Mouse (Mus musculus): ENCODE data around the gene Ccr7.

Gene Ccr7

DNA sequence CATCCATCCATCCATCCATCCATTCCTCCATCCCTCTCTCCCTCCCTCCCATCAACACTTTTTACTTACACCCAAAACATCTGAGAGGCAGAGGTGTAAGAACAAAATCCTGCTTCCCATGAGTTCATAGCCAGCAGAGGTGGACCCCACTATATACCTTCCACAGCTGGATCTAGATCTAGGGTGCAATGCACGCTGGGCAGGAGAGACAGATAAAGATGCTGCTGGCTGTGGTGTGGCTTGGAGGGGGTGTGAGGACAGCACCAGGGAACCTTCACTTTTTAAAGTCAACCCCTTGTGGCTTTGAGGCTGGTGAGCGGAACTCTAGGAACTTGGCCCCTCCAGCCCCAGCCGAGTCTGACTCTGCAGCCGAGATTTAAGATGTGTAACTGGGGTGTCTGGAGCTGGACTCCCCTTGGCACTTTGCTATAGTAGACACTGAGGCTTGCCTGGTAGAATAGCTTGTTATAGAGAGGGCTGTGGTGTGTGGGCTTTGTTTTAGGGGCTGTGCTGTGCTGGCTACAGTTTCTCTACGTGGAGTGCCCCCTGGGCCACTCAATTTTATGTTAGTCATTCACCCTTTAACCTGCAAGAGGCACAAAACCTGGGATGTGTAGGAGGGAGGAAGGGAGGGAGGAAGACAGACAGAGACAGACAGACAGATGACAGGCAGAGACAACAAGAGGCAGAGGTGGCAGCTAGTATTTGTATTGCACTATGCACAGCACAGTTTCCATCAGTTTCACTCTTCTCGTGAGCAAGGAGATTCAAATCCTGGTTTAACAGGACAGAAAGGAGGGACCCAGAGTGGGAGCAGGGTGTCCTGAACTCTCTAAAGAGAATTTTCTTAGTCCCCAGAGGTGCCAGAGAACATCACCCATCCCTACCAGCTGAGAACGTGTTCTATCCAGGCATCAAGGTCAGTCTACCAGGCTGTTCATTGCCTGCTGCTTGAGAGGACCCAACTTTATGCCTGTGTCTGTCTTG is 817 bp downstream of the Ccr7 start:
- no peak for DNase-seq (ENCODE audit: low spot score in 2 of 2)

DNA sequence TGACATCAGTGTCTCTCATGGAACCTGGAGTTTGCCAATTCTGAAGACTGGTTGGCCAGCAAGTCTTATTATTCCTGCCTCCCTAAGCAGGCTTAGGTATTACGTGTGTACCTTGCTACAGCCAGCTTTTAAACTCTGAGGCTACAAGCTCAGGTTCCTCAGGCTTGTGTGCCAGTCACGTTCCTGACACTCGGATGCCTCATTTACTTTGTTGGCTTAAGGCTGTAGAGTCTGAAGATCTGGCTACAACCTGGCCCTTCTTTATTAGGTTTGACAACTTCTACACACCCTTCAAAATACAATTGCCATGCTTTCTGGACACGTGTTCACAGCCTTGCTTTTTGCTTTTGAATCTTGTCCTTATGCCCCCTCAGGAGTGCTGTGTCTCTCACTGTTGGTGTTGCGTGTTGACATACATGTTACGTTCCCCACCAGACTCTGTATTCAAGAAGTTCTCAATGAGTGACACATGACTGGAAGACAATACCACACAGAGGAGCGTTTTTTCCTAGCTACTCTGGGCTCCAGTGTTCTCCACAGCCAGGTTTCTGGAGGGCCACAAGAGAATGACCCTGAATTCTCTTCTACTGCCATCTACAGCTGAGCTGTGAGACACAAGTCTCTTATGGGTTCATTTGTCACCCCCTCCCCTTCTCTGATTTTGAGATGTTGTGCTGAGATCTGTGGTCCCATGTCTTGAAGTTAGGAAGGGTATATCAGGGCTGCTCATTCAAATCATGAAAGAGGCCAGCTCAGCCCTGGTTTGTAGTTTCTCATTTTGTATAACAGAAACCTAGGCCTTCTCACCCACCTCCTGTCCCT is 2.3 kb downstream of the Ccr7 start:
- DNase-seq (ENCODE audit: low spot score in 2 of 2) = no peak

DNA sequence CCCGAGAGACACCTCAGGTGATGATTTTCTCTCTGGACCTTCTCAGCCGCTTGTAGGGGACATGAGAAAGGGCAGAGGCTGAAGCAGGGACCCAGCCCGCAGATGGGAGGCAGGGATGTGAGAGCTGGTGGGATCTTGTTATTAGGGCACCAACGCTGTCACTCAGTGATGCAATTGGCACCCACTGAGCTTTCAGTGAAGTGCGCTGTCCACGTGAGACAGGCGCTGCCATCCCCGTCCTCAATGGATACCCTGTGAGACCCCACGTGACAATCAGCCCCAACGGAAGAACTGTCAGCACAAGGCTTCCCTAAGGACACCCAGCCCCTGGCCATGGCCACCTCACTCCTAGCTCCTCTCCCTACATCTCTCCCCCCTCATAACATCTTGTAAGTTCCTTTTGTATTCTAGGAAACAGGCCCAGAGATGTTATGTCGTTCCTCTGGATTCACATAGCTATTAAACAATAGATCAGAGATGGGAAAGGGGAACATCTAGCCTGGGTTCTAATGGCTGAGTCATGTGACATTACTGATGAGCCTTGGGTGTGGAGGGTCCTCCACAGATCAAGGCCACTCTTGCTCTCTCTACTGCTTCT is 3.4 kb downstream of the Ccr7 start:
- DNase-seq (ENCODE audit: low spot score in 2 of 2) = no peak

DNA sequence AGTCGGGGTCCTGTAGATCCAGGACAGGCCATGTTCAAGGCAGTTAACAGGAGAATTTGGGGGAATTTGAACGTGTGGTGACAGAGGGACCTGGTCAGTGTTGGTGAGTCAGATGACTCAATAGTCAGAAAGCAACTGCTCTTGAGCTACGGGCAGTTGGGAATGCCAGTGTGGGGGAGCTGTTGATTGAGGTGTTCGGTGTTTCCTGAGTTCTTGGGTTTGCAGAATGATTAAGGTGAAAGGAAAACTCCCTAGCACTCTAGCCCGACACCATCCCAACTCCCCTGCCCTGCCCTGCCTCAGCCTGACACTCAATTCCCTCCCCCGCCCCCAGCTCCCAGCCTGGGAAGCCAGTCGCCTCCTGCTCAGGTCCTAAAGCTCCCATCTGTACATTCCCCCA is 4.0 kb downstream of the Ccr7 start:
- DNase-seq (ENCODE audit: low spot score in 2 of 2) = no peak

DNA sequence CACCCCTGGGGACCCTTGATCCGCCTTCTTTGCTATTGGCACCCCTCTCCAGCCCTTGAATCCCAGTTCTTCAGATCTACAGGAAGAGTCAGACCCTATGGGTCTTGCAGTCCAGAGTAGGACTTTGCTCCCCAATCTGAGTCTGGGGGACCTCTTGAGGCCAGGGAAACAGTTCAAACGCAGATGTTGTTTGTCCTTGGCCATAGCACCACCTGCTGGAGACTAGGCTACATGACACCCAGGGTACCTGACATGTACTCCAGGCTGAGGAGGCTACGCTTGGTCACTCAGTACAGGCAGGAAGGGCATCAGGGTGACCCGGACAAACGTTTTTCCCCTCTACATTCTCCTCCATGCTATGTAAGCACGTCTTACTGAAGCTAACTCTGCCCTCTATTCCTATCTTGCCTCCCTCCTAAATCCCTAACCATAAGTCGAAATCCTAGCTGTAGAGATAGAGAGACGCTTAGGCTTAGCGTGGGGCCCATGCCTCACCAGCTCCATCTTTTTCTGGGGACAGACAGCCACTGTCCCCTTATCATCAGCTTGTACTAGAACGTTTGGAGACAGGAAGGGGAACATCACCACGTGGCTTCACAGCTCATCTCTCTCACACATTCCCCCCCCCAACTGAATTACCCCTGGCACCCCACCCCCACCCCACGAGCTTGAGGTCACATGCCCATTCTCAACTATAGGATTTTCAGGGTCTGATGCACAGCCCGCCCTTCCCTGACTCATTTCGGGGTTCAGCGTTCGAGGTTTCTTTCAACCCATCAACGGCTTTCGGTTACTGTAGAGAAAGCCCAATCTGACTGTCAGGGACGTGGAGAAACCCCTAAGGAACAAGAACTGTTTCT is 4.7 kb downstream of the Ccr7 start:
- DNase-seq (ENCODE audit: low spot score in 2 of 2) = peak; percentile 77 to 90

DNA sequence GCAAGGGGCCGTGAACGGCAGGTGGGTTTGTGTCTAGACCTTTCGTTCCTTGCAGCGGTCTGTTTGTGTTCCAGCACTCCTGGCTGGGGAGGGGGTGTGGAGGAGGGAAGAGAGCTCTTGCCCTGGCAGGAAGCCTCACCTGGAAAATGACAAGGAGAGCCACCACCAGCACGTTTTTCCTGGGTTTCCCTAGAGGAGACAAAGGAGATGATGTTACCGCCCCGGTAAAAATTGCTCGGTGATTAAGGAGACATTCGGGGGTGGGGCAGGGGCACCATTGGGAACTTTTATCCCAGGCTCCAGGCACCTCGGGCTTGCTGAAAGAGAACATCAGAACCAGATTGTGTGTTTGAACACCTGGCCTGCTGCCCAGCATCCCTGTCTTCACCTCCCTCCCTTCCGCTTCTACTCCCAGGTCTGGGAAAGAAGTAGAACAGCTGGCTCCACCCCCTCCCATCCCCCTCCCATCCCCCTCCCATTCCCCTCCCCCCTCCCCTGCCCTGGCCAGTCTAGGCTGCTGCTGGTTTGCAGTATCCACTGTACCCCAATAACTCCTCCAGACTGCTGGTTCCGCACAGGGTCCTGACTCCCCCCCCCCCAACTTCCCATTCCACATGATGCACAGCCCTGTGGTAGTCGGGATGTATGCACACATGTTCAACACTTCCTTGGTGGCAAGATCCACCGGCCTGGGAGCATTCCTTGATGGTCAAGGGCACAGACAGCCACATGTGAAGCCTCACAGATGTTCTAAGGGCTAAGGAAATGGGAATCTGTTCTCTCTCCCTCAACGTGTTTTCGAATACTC is 5.8 kb downstream of the Ccr7 start:
- DNase-seq (ENCODE audit: low spot score in 2 of 2) = no peak

DNA sequence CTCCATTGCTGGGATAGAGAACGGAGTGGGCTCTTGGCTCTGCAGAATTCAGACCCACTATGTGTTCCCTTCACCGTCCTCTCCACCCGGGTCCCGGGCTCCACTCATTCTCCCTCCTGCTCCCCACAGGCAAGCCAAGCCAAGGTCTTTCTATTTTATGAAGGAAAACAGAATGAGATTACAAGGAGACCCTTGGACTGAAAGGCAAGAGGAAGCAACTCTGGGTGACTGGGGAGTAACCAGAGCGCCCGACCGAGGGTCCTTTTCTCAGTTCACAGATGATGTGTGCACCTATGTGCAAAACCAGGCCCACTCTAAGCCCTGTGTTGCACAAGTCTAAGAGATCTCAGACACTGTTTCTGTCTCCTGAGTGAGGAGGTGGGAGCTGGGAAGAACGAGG is 6.5 kb downstream of the Ccr7 start:
- DNase-seq (ENCODE audit: low spot score in 2 of 2) = no peak

DNA sequence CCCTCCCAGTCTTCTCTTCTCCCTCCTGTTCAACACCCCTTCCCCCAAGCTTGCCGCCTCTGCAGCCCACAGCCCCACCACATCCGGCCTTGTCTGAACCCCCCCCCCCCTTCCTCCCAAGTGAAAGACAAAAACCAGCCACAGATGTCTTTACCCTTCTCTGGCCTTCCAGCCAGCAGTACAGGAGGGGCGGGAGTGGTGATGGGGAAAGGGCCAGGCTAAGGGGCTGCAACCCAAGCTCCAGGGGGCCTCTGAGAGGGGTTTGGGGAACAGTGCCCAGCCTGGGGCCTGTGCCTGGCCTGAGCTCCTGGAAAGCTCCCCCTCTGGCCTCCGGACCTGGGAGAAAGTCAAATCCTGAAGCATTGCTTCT is 7.0 kb downstream of the Ccr7 start:
- DNase-seq (ENCODE audit: low spot score in 2 of 2) = no peak

DNA sequence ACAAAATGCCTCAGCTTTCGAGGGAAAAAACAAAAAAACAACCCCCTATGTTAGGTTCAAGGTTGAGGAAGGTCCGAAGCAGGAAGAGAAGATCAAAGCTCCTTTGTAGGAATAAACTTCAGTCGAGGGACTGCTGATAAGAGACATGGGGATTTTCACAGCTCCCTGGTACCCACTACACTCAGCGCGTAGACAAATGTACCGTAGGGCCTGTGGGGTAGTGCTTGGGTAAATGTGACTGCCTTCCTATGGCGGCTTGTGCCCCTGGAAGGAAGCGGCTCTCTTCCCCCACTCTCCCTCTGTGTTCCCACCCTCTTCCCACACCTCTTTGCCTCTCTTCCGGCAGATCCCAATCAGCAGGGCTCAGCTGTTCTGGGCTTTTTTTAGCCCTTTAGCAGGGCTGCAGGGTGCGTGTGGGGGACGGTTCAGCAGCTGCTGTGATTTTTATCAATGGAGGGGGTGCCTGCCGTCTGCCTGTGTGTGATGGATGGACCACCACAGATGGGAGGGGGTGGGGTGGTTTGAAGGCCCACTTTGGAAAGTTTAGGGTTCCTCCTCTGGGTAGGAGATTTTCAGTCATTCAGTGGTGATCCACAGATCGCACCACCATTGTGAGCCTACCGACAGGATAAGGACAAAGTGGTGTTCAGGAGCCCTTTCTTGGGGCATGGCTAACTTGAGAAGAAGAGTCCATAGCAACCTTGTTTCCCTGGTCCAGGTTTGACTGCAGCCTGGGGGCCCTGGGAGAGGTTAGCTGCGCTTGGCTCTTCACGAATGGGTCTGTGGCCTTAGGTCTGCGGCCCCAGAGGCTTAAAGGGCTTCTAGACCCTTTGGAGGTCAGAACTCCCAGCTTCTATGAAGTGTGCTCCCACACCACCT is 7.6 kb downstream of the Ccr7 start:
- DNase-seq (ENCODE audit: low spot score in 2 of 2) = no peak

DNA sequence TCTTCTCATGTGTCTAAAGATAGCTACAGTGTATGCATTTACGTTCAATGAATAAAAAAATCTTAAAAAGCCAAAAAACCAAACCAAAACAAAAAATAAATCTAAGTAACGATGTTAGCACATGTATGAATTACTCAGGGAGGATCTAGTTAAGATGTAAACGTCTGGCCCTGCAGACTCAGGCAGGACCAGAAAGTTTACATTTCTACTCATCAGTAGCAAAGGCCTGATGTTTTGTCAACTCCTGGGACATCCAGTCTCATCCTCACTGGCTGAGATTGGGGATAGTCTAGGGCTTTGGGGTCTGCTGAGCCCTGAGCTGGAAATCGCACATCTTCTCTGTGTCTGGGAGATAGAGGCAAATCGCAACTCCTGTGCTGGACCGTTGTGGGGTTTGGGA is 8.3 kb downstream of the Ccr7 start:
- no peak for DNase-seq (ENCODE audit: low spot score in 2 of 2)

DNA sequence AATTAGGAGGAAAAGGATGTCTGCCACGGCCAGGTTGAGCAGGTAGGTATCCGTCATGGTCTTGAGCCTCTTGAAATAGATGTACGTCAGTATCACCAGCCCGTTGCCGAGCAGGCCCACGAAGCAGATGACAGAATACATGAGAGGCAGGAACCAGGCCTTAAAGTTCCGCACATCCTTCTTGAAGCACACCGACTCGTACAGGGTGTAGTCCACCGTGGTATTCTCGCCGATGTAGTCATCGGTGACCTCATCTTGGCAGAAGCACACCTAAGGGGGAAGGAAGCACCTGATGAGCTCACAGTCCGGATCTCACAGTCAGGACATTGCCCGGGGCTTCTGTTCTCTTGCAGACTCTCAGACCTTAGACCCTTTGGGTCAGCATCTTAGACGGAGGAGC is 9.1 kb downstream of the Ccr7 start:
- DNase-seq (ENCODE audit: low spot score in 2 of 2) = no peak

DNA sequence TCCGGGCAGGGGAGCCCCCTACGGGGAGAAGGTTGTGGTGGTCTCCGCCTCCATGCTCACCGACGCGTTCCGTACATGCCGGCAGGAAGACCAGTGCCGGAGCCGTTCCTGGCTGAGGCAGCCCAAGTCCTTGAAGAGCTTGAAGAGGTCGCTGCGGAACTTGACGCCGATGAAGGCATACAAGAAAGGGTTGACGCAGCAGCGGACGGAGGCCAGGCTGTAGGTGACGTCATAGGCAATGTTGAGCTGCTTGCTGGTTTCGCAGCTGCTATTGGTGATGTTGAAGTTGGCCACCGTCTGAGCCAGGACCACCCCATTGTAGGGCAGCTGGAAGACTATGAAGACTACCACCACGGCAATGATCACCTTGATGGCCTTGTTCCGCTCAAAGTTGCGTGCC is 9.9 kb downstream of the Ccr7 start:
- DNase-seq (ENCODE audit: low spot score in 2 of 2) = no peak

DNA sequence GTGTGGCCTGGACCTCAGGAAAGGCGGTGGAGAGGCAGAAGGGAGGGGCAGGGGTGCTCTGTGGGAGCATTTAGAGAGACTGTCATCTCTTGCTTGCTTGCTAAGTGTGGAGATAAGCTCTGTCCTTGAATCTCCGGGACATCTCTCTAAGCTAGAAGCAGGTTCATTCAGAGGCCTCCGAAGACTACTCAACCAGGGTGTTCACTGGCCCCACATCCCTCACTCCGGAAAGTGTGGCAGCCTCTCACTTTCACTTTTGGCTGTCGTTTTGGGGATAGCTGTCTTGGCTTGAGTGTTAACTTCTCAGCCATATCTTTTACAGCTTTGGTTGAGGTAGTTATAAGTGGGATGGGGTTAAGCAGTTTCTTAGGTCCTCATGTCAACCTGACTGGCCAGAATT is 10.4 kb downstream of the Ccr7 start:
- no peak for DNase-seq (ENCODE audit: low spot score in 2 of 2)

DNA sequence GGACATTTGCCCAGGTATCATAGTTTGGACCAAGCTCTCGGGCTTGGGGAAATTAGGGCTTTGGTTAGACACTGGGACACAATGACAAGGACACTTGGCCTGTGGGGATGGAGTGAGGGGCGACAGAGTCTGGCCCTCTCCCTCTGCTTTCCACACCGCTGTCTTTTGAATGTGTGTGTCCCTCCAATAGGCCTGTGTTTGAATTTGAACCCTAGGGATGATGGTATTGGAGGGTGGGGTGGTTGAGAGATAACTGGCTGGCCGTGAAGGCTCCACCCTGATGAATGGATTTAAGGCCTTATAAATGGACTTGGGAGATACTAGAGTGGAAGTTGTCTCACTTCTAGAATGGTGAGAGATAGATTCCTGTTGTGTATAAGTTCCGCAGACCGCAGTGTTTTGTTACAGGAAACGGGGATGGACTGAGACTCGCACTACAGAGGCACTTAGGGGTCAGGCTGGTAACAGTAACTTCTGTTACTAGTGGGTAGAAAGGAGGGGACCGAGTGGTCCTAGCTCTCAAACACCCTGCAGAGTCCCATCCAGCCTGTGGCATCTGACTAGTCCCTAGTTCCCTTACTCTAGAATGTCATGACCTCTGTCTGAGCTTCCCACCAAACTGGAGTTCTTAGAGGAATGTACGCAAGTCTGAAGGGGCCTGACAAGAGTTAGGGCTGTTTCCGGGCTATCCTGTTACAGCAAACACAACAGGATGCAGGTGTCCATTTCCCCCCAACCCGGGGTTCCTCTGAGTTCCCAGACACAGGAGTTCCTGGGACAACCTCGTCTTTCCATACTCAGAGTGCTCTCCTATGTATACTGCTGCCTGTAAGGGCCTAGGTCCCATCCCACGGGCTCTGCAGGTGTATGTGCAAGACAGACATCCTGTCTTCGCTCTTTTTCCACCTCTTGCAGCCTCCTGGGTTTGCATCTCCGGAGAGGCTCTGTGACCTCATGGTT is 11.5 kb downstream of the Ccr7 start:
- no peak for DNase-seq (ENCODE audit: low spot score in 2 of 2)

DNA sequence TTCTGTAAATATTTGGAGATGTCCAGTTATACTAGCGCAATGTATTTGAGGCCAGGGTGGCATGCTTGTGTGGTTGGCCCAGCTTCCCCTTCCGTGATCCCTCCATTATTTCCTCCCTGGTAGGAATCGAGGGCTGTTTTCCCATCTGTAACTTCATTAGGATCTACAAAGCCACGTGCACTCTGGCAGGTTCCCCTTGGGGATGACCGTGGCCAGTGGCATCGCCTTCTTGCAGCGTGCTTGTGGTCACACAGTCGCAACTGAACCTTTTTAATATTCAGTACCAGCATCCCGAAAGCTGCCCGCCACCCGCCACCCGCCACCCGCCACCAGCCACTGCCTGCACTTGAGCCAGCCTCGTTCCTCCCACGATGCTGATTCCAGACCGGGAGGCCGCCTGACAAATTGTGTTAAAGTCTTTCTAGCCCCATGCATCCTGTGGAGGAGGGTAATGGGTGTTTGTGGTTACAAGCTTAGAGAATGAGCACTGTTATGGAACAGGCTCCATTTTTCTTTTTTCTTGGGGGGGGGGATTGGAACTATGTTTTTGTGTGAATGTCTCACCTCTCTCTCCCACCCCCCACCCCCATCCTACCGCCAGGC is 12.3 kb downstream of the Ccr7 start:
- no peak for DNase-seq (ENCODE audit: low spot score in 2 of 2)

DNA sequence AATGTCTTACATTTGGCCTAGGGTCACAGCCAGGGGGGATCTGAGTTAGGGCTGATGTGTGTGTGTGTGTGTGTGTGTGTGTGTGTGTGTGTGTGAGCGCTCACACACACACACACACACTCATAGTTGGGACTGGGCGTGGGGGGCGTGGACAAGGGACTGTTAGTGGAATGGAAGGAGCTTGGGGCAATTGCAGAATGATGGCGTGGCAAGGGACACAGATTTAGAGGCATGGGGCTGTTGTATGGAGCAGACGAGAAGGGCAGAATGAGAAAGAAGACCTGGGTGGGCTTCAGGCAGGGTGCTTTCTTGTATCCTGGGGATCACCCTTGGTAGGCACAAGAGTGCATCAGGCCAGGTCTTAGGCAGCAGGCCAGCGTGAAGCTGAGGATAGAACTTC is 12.8 kb downstream of the Ccr7 start:
- DNase-seq (ENCODE audit: low spot score in 2 of 2) = no peak

DNA sequence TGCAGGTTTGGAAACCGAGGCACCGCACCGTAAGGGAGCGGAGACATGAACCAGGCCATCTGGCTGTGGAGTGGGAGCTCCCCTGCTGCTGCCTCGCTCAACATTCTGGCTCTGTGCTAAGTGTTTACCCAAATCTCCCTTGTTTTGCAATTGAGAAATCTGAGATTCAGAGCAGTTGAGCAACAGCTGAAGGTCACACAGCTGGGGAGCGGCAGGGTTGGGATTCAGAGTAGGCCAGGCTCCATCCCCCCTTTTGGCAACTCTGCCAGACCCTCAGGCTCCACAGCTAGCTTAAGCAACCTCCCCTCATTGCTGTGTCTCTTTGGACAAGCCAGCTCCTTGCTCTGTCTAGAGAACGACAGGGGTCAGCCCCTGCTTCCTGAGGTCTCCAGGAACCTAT is 13.3 kb downstream of the Ccr7 start:
- DNase-seq (ENCODE audit: low spot score in 2 of 2) = no peak

DNA sequence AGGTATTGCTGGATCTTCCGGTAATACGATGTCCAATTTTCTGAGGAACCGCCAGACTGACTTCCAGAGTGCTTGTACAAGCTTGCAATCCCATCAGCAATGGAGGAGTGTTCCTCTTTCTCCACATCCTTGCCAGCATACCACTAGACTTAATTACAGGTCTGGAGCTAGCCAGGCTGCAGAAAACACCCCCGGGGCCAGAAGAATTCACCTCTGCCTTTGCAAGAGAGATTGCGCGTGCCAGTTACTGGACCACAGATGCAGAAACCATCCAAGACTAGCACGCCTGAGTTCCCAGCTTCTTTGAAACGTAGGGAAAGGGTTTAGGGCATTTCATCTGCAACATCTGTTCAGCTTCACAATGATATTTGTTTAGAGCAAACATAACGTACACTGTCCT is 15.9 kb downstream of the Ccr7 start:
- no peak for DNase-seq (ENCODE audit: low spot score in 2 of 2)
